Mouse (Mus musculus): ENCODE measurements around the gene Trim38.
"Not testable (repeated sequence)": the region's sequence is repeated elsewhere in the genome, so short reads cannot be mapped to it uniquely, and the experiment has no call there.

The Trim38 gene

DNA sequence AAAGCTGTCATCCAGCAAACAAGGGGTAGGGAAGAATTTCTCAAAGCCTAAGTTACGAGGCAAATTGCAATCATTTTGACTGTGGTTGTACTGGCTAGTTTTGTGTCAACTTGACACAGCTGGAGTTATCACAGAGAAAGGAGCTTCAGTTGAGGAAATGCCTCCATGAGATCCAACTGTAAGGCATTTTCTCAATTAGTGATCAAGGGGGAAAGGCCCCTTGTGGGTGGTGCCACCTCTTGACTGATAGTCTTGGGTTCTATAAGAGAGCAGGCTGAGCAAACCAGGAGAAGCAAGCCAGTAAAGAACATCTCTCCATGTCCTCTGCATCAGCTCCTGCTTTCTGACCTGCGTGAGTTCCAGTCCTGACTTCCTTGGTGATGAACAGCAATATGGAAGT lies at the start of gene Trim38:
Gene Trim38 (plus strand): TSS at position 301 of the 400 bp plus-strand sequence.
- DNase-seq (ENCODE audit: extremely low spot score, low spot score) = not testable (repeated sequence)

DNA sequence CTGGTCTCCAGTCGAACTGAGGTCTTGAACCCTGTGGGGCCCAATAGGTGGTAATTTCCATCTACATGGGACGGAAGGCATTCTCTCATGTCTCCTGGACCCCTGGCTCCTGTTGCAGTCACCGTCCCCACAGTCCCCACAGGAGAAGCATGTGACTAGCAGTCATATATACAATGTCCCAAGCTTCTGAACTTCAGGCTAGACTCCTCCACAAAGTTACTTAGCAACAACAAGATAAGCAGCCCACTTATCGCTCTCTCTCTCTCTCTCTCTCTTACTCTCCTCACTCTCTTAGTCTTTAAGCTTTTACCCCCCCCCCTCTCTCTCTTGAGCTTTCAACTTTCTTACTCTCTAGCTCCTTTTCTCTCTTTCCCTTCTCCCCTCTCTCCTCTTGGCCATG lies 45.5 kb upstream of the Trim38 start:
- no peak for DNase-seq (ENCODE audit: extremely low spot score, low spot score)

GRCm38 (mm10) chr13:23725213-23725612 lies 44.5 kb upstream of the Trim38 start:
- DNase-seq (ENCODE audit: extremely low spot score, low spot score) = no peak

- peak; percentile 11 for DNase-seq (ENCODE audit: extremely low spot score, low spot score)
Observed at GRCm38 (mm10) chr13:23728472-23729191, 41.1 kb upstream of the Trim38 start.

DNA sequence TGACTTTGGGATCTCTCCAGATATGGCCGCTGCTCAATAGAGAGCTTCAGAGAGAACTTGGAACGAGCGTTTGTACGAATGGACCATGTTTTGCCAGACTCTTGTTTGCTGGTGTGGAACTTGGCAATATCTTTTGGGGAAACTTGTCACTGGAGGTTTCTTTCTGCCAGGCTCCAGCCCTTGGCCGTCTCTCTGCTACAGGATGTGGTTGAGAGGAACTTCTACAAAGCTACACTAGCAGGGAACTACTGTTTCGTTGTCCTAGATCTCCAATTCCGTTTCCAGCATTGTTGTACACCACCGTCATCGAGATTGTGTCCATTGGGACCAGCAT lies 40.6 kb upstream of the Trim38 start:
- DNase-seq (ENCODE audit: extremely low spot score, low spot score) = no peak

DNA sequence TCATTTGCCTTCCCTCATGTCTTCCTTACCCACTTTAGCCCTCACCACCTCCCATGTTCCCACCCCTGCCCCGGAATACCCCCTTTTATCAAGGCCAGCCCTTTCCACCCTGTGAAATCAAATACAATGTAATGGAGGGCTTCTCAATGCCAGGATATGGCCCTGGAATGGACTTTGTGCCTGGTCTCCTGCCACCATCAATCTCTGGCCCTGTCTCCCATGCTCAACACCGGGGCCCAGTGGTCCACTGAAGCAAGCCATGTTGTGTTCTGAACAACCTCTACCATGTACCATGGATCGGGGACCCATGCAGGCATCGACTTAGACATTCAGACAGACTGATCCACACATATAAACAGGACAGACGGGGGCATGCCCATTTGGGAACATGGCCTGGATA lies 40.0 kb upstream of the Trim38 start:
- DNase-seq (ENCODE audit: extremely low spot score, low spot score) = peak; percentile 10

DNA sequence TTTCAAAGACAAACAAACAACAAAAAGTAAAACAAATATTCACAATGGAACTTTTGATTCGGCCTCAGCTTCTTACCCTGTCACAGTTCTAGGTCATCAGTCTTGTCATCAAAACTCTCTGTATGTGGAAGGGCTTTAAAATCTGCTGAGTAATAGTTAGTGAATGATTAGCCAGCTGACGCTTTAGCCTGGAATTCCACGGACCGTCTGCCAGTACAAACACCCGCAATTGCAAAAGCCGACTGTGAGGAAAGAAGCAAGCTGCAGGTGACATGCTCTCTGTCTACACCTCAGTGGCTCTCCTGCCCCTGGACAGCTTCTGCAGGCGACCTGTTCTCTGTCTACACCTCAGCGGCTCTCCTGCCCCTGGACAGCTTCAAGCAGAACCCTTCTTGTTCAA lies 39.2 kb upstream of the Trim38 start:
- DNase-seq (ENCODE audit: extremely low spot score, low spot score) = peak; percentile 8

DNA sequence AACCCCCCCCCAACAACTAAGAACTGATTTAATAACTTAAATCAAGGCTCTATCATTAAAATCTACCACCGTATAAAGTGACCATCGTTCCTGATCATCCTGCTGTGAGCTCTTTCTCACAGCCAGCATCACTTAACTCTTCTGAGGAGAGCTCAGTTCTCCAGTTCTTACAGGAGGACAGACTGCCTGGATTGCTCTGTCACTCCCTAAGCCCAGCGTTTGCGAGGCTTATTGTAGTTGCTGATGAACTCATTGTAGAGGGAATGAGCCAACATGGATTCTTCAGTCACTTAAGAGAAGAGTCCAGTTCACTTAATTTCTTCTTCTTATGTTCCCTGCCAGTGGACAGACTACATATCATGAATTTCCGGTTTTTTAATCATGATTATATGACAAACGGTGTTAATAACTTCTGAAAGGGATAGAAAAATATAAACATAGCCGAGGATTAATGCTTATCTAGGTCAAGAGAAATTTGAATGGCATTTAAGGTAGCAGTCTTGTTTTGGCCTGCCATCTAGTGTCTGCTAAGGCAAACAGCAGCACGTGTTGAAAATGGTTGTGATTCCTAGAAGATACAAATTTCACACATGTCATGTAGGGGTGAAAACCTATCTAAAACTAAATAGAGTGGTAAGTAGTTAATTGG lies 37.4 kb upstream of the Trim38 start:
- DNase-seq (ENCODE audit: extremely low spot score, low spot score) = no peak

GRCm38 (mm10) chr13:23737091-23737490 lies 32.6 kb upstream of the Trim38 start:
- DNase-seq (ENCODE audit: extremely low spot score, low spot score) = no peak

GRCm38 (mm10) chr13:23738041-23738440 lies 31.7 kb upstream of the Trim38 start:
- DNase-seq (ENCODE audit: extremely low spot score, low spot score) = no peak

- DNase-seq (ENCODE audit: extremely low spot score, low spot score) = peak; percentile 91
Observed at GRCm38 (mm10) chr13:23738677-23739068, 31.0 kb upstream of the Trim38 start, which contains the start of gene Hist1h1c. TSS of gene Hist1h1c (plus strand) at chr13:23738808.

DNA sequence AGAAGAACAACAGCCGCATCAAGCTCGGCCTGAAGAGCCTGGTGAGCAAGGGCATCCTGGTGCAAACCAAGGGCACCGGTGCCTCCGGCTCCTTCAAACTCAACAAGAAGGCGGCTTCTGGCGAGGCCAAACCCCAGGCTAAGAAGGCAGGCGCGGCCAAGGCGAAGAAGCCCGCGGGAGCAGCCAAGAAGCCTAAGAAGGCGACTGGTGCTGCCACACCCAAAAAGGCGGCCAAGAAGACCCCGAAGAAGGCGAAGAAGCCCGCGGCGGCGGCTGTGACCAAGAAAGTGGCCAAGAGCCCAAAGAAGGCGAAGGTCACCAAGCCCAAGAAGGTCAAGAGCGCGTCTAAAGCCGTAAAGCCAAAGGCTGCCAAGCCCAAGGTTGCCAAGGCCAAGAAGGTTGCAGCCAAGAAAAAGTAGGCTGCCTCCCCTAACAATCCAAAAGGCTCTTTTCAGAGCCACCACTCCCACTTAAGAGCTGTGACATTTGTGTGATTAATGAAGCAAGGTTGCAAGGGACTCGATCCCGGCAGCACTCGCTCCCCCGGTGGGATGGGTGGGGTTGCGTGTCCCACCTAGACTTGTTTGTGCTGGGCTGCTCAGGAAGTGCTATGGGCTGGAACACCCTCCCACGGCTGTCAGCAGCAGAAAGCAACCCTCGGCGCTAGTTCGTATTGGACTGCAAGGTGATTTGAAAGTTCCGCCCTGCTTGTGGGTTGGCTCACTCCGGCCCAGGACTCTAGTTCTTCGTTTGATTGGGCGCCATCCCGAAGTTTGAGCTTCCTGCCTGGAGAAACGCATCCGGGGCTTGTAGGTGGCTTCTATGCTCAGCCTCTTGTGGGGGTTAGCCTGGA lies 30.4 kb upstream of the Trim38 start:
- peak; percentile 91 for DNase-seq (ENCODE audit: extremely low spot score, low spot score)

DNA sequence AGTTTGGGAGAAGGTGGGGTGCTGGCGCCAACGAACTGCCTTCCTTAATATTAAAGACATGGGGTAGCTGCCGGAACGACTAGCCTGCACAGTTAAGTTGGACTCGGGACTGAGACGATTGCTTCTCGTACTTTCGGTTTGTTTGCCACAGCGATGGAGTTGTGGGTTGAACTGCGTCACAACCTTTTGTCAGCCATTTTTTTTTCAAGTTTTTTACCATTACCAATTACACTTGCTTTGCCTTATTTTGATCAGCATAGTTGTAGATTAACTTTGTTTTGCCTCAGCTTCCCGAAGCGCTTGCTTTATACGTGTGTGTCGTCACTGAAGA lies 29.8 kb upstream of the Trim38 start:
- no peak for DNase-seq (ENCODE audit: extremely low spot score, low spot score)

DNA sequence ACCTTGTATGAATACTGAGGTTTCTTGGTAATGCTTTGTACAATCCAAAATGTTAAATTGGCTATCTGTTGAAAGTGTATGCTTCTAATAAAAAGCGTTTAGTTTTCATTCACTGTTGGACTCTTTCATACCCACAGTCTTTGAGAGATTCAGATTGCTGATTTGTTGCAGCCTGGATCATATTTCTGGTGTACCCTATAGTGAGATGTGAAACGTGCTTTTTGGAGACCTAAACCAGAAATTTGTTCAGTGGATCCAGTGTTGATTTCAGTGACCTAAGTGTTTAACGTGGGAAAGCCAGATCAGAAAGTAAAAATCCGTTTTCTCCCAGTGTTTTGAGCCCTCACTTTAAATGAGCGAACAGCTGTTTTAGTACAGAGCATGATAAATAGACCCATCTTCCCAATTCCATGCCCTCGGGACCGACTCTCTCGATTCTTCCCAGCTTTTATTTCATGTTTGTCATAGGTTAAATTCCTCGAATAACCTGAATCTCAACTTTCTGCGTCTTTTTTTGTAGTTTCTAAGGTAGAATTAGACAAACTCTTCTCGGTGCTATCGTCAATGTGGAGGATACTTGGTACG lies 29.4 kb upstream of the Trim38 start:
- DNase-seq (ENCODE audit: extremely low spot score, low spot score) = no peak

DNA sequence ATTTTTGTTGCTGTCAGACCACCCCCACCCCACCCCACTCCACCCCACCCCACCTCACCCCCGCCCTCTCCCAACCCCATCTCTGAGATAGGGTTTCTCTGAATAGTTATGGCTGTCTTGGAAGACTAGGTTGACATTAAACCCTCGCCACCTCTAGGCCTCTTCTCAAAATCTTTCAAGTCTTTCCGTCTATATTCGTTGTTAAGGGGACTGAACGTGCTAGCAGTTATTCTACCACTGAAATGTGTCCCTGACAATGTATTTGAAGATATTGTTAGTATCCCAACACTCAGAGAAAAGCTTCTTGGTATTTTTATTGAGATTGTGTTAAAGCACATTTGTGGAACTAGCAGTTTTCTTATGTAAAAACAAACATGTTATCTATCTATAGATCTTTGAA lies 28.8 kb upstream of the Trim38 start:
- no peak for DNase-seq (ENCODE audit: extremely low spot score, low spot score)

- no peak for DNase-seq (ENCODE audit: extremely low spot score, low spot score)
Observed at GRCm38 (mm10) chr13:23742007-23742406, 27.7 kb upstream of the Trim38 start.

- DNase-seq (ENCODE audit: extremely low spot score, low spot score) = no peak
Observed at GRCm38 (mm10) chr13:23743215-23743614, 26.5 kb upstream of the Trim38 start.

DNA sequence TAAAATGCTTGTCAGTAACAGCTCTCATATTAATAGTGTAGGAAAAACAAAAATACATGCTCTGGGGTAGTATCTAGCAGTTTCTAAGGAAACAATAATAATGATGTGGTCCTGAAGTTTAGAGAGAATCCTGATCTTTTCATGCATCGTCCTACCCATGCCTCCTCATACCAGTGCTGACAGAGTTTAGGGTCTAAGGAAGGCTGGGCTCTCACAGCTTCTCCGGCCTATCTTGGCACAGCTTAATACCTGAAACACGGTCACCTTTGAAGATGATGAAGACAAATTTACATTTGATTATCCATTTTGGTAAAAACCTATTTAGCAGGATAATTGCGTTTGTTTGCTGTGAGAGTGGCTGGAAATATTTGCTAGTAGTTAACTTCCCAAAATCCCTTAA lies 25.8 kb upstream of the Trim38 start:
- no peak for DNase-seq (ENCODE audit: extremely low spot score, low spot score)

- no peak for DNase-seq (ENCODE audit: extremely low spot score, low spot score)
Observed at GRCm38 (mm10) chr13:23744421-23745380, 25.0 kb upstream of the Trim38 start.

DNA sequence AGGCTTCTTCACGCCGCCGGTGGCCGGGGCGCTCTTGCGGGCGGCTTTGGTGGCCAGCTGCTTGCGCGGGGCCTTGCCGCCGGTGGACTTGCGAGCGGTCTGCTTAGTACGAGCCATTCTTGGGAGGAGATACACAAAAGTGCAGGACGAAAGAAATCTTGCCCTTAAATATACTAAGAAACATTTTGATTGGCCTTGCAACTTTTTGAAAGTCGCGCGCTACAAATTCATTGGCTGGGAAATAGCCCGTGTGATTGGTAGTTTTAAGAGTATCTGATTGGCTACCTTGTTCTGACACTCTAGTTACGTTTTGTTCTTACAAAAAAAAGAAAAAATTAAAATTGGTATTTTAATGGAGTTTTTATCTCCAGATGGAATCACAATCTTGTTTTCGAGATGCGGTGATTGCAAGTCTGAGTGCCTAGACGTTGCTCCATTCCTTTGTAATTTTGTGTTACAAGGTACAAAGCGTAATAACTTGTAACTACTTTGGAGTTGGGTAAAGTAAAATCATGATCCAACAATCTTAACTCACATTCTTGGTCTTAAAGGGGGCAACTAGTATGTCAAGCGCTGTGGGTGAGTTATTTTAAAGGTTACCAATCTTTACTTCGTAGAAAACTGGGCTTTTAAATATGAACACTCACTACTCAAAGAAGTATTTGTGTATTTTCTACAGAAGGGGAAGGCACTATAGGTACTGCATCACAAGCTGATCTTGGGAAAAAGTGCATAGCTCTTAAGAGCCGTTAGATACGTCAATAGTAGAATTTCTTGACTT lies 24.1 kb upstream of the Trim38 start, which contains the start of gene Hist1h3c:
Gene Hist1h3c (minus strand): TSS at position 222 of the 781 bp plus-strand sequence.
- DNase-seq (ENCODE audit: extremely low spot score, low spot score) = peak; percentile 78

Measured in neural tube, embryonic 10.5 days (tissue).